23 mouse cellular contexts compared by ENCODE assay signal in the genomic region with DNA sequence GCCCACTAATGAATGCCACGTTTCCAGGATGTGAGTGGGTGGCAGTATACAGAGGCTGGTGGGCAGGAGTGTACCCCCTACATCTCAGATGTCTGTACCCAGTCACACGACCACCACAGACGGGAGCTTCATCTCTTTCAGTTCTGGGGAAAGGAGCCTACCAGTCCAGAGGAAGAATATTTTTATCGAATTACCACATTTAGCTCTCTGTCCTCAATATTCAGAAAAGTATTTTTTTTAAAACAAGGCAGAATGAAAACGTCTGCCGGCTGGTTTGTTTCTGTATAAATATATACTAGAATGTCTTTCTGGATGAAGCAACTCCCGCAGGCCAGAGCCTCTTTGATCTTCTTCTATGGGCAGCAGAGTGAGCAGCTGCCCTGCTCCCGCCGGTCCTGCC. TPM values are rescaled to one million over a fixed set of nuclear protein-coding genes. Genes with fewer than 3 reads are reported as not detected.
"Had no signal": no experiment of that assay in that cellular context is flagged by ENCODE, and none has a peak within 500 bp of the region (broad histone marks: within the 10 kb centered on the region; RNA-seq: fewer than 3 reads in every experiment).

No protein-coding gene starts in this region.

- H3K27ac ChIP-seq: liver, embryonic 13.5 days; lung, embryonic 15.5 days; macrophage had no signal

- H3K4me1 ChIP-seq: liver, embryonic 13.5 days; megakaryocyte, embryonic 14.5 days had no signal

- H3K9me3 ChIP-seq: liver, embryonic 13.5 days; lung, embryonic 15.5 days; megakaryocyte, embryonic 14.5 days had no signal

- DNase-seq: kidney, adult 8-10 months; kidney, postnatal 25 days; left cerebral cortex, postnatal 4 days; liver; liver, embryonic 13.5 days; liver, postnatal 0 days; lung, postnatal 14 days; right cerebral cortex, adult 18-20 months; right cerebral cortex, postnatal 25 days; thymus, postnatal 36 days had no signal

- H3K4me3 ChIP-seq: liver, embryonic 13.5 days; lung, embryonic 15.5 days; megakaryocyte, embryonic 14.5 days had no signal

- H3K36me3 ChIP-seq: liver, embryonic 13.5 days; lung, embryonic 15.5 days had no signal

- H3K27me3 ChIP-seq: lung, embryonic 15.5 days had no signal

- H3K9ac ChIP-seq: liver, embryonic 13.5 days; liver, postnatal 0 days; lung, embryonic 15.5 days had no signal

- ATAC-seq: intestine, postnatal 0 days; liver, postnatal 0 days had no signal

- H3K4me2 ChIP-seq: liver, embryonic 13.5 days; lung, embryonic 15.5 days; midbrain, embryonic 11.5 days had no signal

RNA-seq across cellular contexts. Expression of a gene that starts 42.4 kb away (rescaled TPM):
- total RNA-seq: left cerebral cortex, postnatal 10 days; left cerebral cortex, postnatal 4 days had no signal
- polyA plus RNA-seq: intestine, postnatal 0 days; kidney, embryonic 16.5 days; liver, embryonic 13.5 days; liver, postnatal 0 days; macrophage; midbrain, postnatal 0 days; small intestine, adult 2 months had no signal

RNA-seq across cellular contexts. Expression of a gene that starts 42.5 kb away (rescaled TPM):
- total RNA-seq: layer of hippocampus, adult 18-20 months; layer of hippocampus, postnatal 25 days; left cerebral cortex, postnatal 10 days; left cerebral cortex, postnatal 4 days; midbrain, postnatal 0 days had no signal
- polyA plus RNA-seq: intestine, postnatal 0 days; kidney, embryonic 16.5 days; liver, embryonic 13.5 days; liver, postnatal 0 days; lung, embryonic 15.5 days; midbrain, embryonic 11.5 days; midbrain, postnatal 0 days; neural tube, embryonic 14.5 days; small intestine, adult 2 months; thymus, postnatal 0 days had no signal
